Mouse (Mus musculus): Measurements from ENCODE around the gene Cnfn. TPM values are rescaled to one million over a fixed set of nuclear protein-coding genes. Genes with fewer than 3 reads are reported as not detected.
"Not testable (repeated sequence)": the region's sequence is repeated elsewhere in the genome, so short reads cannot be mapped to it uniquely, and the experiment has no call there.

Gene Cnfn
- total RNA-seq, 2 experiments from 2014 or later = not detected

DNA sequence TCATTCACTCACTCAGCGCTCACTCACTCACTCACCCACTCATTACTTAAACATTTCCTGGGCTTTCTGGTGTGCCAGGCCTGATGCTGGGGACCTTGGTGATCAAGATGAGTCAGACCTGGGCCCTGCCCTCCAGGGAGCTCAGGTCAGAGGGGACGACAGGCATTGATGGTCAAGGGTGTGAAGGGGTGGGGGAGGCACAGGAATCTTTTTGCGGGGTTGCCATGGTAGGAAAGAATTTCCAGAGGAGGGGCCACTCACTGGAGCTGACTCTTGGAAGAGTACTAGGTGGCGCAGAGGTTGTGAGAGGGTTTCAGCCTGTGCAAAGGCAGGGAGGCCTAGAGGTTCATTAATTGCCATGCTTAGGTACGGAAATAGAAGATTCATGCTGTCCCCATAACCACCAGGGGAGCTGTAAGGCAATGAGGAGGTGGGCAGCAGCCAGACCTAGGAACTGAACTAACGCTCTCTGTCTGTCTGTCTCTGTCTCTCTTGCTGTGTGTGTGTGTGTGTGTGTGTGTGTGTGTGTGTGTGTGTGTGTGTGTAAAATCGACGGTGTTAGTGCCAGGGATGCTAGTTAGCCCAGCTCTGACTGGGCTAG, 7.7 kb upstream of the Cnfn start:
- peak in 1 of 2 experiments; percentile 28 for DNase-seq
- intact Hi-C loops (cut with DNase I) = no loop called here

- intact Hi-C loops (cut with DNase I) = no loop called here
- DNase-seq = peak; percentile 83 to 90
These were observed 7.0 kb upstream of the Cnfn start for GRCm38 (mm10) chr7:25376556-25376955.

DNA sequence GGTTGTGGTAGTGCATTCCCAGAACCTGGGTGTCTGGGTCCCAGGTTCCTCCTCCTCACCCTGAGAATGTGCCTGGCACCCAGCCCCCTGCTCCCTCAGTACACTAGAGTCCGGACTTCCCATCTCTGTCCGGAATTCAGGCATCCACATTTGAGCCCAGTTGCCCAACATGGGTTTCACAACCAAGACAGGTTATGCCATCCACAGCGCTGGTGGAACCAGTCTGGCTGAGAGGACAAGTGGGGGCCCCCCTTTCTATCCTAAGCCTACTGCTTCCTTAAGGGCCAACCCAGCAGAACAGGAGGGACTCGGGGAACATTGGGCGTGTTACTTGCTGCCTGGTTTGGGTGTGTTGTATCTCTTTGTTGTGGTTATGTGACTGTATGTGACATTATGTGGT, 2.9 kb upstream of the Cnfn start:
- intact Hi-C loops (cut with DNase I) = no loop called here
- DNase-seq = no peak

- DNase-seq = no peak
- intact Hi-C loops (cut with DNase I) = loop anchor here (2.0 kb wide), 1 partner anchor 34 kb away; no protein-coding TSS in a partner anchor
These were observed 1.2 kb downstream of the Cnfn start for GRCm38 (mm10) chr7:25368333-25368732.

DNA sequence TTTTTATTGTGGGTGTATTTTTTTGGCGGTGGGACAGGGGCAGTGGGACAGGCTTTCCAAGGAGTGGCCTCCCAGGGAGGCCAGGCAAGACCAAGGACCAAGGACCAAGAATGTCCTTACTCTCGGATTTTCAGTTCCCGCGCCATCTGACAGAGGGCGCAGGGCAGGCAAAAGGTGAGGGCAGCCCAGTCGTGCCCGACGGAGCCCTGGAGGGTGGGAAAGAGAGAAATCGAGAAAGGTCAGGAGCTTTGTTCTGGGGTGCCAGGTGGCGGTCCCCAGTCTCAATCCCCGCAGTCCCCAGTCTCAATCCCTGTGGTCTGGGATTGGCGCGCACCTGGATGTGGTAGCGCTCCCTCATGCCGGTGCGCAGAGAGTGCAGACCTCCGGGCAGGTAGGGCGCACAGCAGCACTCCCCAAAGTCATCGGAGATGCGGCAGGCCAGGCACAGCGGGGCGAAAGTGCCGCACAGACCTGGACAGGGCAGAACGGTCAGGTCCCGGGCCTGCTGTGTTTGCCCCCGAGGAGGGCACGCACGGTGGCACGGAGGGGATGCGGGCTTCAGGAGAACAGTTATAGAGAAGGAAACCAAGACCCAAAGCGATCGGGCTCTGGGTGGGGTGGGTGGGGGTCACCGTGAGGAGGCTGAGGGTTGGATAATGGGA, 1.8 kb downstream of the Cnfn start:
- intact Hi-C loops (cut with DNase I) = loop anchor here (2.0 kb wide), 1 partner anchor 35 kb away; no protein-coding TSS in a partner anchor
- no peak for DNase-seq

- no peak for DNase-seq
- intact Hi-C loops (cut with DNase I) = no loop called here
These were observed 3.4 kb downstream of the Cnfn start for GRCm38 (mm10) chr7:25365937-25366625.

GRCm38 (mm10) chr7:25363632-25364031, 5.9 kb downstream of the Cnfn start:
- intact Hi-C loops (cut with DNase I) = no loop called here
- DNase-seq = no peak

DNA sequence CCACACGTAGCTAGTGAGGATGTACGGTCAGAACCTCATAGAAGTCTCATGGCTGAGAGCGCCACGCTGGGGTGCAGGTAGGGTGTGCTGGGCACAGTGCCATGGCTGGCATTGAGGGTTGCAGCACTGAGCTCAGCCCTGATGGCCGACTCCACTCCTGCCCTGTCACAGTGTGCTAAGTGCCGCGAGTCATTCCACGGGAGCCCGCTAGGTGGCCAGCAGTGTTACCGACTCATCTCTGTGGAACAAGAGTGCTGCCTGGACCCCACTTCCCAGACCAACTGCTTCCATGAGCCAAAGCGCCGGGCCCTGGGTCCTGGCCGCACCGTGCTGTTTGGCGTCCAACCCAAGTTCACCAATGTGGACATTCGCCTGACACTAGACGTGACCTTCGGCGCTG, 6.4 kb downstream of the Cnfn start:
- intact Hi-C loops (cut with DNase I) = no loop called here
- no peak for DNase-seq

DNA sequence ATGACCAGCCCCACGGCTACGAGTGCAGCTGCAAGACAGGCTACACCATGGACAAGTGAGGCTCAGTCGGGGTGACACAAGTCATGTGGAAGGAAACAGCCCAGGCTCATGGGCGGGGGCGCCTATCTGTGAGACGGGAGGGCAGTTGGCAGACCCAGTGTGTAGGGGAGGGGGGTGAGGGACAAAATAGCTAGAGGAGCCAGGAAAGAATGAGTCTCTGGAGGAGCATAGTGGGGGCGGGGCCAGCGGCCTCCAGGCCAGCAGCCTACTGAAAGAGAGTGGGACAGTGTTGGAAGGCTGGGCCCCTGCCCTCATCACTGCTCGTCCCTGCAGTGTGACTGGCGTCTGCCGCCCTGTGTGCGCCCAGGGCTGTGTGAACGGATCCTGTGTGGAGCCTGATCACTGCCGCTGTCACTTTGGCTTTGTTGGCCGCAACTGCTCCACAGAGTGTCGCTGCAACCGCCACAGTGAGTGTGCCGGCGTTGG, 10.8 kb downstream of the Cnfn start:
- DNase-seq = peak; percentile 41 to 48
- intact Hi-C loops (cut with DNase I) = no loop called here

DNA sequence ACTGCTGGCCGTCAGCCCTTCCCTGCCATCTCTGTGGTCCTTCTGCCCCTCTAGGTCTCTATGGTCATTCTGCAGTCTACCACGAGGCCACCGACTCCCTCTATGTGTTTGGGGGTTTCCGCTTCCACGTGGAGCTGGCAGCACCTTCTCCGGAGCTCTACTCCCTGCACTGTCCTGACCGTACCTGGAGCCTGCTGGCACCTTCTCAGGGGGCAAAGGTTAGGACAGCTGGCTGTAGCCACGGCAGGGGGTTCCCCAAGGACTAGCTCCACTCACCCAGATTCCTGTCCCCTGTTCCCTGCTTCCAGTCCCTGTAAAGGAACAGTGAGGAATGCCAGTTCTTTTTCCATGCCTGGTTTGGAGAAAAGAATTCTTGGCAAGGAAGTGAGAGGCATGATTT, 20.7 kb downstream of the Cnfn start:
- intact Hi-C loops (cut with DNase I) = no loop called here
- no peak for DNase-seq

DNA sequence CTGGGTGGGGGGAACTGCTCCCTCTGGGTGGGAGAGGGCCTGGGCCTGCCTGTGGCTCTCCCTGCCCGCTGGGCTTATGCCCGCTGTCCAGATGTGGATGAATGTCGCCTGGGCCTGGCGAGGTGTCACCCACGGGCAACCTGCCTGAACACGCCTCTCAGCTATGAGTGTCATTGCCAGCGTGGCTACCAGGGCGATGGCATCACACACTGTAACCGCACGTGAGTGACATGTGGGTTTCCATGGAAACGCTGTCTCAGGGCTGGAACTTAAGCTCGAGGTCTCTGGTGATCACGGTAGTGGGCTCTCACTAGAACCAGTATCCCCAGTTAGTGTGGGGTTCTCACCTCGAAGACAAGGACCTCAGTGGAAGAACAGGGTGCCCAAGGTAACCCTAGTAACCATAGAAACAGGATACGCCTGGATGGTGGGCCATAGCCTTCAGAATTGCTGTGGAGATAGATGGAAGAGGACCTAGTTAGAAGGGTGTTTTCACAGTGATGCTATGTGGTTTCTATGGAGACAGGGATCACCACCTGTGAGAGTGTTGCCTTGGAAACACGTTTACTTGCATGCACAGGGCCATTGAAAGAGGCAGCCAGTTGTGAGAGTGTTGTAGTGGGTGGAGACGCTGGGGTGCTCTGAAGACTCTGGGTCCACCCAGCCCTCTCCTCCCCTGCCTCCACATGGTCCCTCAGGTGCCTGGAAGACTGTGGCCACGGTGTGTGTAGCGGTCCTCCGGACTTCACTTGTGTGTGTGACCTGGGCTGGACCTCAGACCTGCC, 28.3 kb downstream of the Cnfn start:
- intact Hi-C loops (cut with DNase I) = no loop called here

GRCm38 (mm10) chr7:25339329-25339728, 30.2 kb downstream of the Cnfn start:
- intact Hi-C loops (cut with DNase I) = no loop called here
- no peak for DNase-seq

More for the DNA sequence above, 28.3 kb downstream of the Cnfn start:
- DNase-seq = no peak

- DNase-seq = no peak
- intact Hi-C loops (cut with DNase I) = loop anchor here (5.0 kb wide), 1 partner anchor 202 kb away; no protein-coding TSS in a partner anchor
These were observed 35.1 kb downstream of the Cnfn start for GRCm38 (mm10) chr7:25334472-25334871.

DNA sequence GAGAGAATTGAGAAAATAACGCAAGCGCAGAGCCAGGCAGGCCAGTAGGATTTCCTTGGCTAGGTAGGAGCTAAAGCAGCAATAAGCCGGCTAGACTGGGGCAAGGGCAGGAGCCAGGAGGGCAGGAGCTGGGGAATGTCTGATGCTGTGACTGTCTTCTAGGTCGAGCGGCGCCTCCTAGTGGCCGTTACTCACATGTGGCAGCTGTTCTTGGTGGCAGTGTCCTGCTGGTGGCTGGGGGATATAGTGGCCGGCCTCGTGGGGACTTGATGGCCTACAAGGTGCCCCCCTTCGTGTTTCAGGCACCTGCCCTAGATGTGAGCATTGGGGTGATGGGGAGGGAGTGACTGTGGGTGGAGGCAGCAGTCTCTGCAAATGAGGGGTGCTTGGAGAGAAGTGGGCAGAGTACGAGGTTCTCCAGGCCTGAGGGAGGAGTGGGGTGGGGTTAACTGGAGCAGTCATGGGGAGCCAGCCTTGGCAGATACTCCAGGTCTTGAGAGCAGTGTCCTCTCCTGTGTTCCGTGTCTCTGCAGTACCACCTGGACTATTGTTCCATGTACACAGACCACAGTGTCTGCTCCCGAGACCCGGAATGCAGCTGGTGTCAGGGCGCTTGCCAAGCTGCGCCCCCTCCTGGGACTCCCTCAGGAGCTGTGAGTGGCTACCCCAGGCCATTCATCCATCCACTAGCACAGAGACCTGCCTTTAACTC, 35.8 kb downstream of the Cnfn start:
- peak; percentile 74 to 81 for DNase-seq
- intact Hi-C loops (cut with DNase I) = loop anchor here (5.0 kb wide), 1 partner anchor 201 kb away; no protein-coding TSS in a partner anchor

GRCm38 (mm10) chr7:25326233-25326632, 43.3 kb downstream of the Cnfn start:
- no peak for DNase-seq
- intact Hi-C loops (cut with DNase I) = no loop called here

DNA sequence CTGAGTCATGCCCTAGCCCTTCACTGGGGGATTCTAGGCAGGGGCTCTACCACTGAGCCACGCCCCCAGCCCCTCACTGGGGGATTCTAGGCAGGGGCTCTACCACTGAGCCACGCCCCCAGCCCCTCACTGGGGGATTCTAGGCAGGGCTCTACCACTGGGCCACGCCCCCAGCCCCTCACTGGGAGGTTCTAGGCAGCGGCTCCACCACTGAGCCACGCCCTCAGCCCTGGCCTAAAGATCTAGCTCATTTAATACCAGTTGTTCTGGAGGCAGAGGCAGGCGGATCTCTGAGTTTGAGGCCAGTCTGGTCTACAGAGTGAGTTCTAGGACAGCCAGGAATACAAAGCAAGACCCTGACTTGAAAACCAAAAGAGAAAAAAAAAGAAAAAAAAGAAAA, 44.1 kb downstream of the Cnfn start:
- DNase-seq; intact Hi-C loops (cut with DNase I): not testable (repeated sequence)

DNA sequence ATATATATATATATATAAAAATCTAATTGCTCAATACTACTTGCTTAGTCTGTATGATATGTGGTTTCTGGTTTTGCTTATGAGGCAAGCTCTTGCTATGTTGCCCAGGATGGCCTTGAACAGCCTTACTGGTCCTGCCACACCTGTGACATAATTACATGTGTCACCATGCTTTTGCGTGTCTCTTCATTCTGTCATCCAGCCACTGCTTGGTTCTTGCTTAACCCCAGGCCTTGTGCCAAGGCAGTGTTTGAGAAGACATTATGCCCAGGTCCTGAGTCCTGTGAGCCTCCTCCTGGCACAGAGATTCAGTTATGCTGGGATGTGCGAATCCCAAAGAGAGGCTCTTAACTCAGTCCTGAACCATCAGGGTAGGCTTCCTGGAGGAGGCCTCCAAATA, 46.3 kb downstream of the Cnfn start:
- intact Hi-C loops (cut with DNase I) = no loop called here
- DNase-seq = no peak

DNA sequence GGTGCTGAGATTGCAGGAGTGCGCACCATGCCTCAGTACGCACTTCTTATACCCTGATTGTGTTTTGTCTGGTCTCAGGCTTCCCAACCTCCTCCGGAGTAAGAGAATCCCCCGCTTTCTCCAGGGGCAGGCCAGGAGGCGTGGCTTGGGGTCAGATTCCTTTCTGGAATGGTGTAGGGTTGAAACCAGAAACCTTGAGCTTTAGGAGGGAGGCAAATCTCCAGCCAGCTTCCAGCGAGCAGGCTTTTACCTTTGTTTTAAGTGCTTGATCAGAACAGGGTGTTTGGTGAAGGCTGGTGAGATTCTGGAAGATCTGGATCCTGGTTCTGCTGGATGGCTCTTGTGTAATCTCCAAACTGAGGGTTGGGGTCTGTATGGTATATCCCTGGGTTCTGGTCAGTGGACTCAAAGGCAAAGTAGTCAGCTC, 47.5 kb downstream of the Cnfn start:
- DNase-seq = peak in 1 of 2 experiments; percentile 36
- intact Hi-C loops (cut with DNase I) = no loop called here
